Mouse (Mus musculus) kidney, adult 8-10 months (tissue): ENCODE measurements around the gene Chmp1a.
"Not testable (repeated sequence)": the region's sequence is repeated elsewhere in the genome, so short reads cannot be mapped to it uniquely, and the experiment has no call there.

Experiments used
- DNase-seq, 2 experiments: peaks; one replicate each; pipeline ENCODE4 v3.0.0; 2022

Gene Chmp1a

DNA sequence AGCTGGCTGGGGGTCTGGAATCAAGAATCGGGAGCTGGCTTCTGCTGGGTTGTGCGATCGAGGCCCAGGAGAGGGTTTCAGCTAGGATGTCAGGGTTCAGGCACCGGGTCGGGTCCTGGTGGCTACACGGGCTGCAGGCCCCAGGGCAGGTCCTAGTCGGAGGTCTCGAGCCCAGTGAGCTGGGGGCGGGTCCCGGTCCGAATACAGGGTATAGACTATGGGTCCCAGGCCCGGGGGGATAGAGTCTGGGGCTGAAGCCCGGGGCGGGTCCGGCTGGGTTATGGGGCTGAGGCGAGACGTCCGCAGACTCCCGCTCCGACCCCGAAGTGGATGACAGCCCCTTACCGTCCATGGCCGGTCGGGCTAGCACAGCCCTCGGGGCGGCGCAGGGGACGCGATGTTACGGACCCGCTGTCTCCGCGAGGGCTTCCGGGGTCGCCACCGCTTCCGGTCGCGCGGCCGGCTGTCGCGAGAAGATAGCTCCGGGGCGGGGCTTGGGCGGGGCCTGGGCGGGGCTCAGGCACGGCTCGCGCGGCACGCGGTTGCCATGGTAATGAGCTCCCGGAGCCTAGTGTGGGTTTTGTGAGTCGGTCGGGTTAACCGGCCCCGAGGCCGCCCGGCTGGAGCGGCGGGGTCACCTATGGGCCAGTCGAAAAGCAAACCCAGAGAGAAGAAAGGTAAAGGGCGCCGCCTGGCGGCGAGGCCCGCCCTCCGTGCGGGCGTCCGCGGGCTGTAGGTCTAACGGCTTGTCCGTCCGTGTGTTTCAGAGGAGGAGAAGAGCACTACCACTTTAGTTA lies at the start of gene Chmp1a, which contains the start of gene Spata33:
Gene Chmp1a (minus strand): TSS at position 443 of the 797 bp plus-strand sequence.
Gene Spata33 (plus strand): TSS at position 512 of the 797 bp plus-strand sequence.
- peak; percentile 94 to 96 for DNase-seq

DNA sequence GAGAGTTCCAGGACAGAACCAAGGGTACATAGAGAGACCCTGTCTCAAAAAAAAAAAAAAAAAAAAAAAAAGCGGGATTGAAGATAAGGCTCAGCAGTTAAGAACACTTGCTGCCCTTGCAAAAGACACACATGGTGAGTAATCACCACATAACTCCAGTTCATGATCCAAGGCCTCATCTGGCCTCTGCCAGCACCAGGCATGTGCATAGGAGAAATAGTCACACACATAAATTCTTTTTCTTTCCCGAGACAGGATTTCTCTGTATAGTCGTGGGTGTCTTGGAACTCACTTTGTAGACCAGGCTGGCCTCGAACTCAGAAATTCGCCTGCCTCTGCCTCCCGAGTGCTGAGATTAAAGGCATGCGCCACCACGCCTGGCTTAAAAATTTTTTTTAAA lies 45.0 kb upstream of the Chmp1a start:
- not testable (repeated sequence) for DNase-seq

DNA sequence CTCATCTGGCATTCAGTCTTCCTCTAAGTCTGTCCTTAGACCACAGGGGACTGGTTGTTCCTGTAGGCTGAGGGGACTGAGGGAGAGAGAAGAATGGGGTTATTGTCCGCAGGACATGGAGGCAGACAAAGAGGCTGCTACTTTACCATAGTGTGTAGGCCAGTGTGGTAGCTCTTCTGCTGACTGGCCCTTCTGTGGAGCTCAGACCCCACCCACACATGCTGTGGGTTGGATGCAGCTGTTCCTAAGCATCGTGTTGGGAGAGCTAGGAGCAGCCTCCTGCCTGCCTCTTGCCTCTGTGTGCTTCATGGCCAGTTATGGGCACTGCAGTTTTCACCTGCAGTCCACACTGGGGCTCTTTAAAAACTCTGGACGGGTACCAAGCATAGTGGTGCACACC lies 44.6 kb upstream of the Chmp1a start:
- no peak for DNase-seq

DNA sequence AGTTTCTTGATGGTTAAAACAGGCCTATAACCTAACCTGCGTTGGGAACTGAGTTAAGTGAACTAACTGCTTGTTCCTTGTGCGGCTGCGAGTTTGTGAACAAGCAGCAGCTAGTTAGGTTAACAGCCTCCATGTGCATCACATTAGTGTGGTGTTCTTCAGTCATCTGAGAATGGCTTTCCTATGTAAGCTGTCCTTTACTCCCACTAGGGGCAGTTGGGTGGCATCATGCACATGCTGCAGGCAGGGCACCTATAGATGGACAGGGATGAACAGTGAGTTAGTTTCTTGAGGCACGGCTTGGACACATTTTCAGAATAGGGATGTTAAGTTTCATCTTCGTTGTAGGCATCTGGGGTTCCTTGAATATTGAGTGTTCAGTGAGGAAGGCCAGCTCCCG lies 42.6 kb upstream of the Chmp1a start:
- DNase-seq = no peak

DNA sequence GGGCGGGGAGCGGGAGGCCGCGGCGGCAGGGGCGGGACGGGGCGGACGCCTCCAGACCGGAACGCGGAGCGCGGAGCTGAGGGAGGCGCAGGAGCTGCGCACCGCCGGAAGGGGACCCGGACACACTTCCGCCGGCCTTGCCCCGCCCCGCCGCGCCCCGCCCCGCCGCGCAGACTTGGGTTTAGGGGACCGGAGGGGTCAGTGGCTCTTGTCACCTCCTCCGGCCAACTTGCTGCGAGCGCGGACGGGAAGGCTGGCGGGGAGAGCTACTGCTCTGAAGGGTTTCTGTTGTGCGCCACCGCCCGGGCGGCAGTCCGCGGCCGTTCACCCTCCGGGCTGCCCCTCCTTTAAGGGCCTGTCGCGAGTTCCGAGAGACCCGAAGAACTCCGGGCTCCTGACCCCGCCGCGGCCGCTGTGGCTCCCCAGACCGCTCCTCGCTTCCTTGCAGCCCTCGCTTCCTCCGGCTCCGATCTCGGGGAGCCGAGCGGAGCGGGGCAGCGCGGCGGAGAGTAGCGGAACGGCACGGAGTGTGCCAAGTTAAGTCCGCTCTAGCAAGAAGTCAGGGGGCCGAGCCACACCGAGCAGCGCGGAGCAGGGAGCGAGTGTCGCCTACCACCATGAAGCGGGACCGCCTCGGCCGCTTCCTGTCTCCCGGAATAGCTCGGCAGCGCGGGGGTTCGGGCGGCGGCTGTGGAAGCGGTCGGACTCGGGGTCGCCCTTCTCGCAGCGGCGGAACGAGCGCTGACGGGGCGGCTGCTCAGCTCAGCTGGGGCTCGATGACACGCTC lies 41.7 kb upstream of the Chmp1a start, which contains the start of the genes Zfp276 and Vps9d1:
Gene Zfp276 (plus strand): TSS at position 97 of the 787 bp plus-strand sequence.
Gene Vps9d1 (minus strand): TSS at position 250 of the 787 bp plus-strand sequence.
- peak; percentile 73 to 82 for DNase-seq

DNA sequence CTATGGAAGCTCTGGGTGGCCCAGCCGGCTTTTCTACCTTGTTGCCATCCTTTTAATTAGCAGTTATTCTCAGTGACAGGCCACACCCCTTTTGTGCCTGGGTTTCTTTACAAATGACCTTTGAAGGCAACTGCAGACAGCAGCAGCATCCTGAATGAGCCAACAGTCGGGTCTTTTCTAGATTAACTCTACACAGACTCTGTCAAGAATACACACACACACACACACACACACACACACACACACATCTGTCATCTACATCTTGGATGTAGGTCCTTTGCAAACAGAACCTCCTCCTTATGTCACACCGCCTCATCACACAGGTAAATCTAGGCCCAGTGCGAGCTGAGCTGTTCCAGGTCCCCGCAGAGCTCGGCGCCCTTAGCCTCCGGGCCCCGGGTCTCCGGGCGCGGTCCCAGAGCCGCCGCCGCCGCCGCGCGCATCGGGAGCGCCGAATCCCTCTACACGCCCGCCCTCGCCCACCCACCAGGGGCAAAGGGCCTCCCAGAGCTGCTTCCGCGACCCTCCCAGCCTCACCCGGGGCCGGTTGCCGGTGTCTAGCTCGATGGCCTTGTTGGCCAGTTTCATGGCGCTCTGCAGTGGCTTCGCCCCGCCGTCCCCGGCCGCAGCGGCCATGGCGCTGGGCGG lies 41.0 kb upstream of the Chmp1a start:
- peak; percentile 30 to 35 for DNase-seq

DNA sequence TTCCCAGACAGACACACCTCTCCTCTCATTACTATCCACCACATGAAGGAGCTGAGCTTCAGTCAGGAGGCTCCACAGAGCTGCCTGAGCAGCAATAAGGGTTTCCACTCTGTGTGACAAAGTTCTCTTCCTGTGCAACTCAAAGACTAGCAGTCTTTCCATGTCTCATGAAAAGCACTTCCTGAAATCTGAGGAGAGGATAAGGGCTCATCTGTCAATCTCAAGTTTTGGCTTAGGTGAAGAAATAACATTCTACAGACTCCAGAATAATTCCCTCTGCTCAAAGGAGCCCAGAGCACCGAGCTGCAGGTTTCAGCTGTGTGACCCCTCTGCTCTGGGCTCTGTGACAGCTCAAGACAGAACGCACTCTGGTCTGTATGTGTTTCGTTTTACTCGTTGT lies 40.4 kb upstream of the Chmp1a start:
- DNase-seq = no peak

DNA sequence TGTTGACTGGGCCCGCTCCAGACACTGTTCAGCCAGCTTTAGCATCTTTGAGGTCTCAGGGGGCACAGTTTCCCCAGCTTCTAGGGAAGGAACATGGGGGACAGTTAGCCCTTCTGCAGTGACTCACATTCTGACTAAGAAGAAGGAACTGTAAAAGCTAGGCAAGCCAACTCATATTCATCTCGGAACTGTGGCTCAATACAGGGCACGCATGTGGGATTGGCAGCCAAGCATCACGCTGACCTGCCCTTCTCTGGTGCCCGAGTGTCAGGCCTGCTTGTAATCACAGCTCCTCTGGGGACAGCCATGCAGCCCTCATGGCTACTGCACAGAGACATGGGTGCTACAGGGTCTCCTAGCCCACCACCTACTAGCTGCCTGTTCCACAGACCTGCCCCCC lies 38.4 kb upstream of the Chmp1a start:
- no peak for DNase-seq

DNA sequence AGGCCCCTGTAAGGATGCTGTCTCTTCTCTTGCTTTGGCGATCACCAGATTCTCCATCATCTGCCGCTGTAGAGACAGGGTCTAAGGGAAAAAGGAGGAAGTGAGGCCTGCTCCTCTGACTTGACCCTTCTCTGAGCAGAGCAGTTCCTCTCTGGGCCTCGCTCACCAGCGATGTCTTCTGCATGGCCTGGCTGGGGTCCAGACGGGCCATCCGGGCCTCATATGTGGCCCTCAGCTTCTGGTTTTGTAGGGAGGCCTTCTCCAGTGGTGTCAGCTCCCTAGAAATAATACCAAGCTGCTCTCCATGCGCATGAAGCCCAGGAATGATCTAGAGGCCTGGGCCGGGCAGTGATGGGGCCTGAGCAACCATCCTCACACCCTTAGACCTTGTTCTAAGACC lies 36.0 kb upstream of the Chmp1a start:
- no peak for DNase-seq

DNA sequence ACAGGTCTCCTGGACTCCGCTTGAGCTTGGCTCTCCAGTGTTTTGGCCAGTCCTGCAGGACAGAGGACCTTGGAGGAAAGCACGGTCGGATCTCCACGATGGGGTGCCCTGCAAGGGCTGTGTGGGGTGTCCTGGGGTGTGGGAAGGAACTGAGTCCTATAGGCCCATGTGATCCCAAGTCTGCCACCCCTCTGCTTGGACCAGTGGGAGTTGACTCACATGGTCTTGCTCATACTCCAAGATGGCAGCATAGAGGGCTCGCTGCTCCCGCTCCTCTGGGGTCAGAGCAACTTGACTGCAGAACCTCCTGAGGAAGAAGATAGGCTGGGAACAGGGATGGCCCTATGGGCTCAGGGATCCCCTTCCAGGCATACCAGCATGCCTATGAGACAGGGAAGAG lies 35.2 kb upstream of the Chmp1a start:
- DNase-seq = no peak

DNA sequence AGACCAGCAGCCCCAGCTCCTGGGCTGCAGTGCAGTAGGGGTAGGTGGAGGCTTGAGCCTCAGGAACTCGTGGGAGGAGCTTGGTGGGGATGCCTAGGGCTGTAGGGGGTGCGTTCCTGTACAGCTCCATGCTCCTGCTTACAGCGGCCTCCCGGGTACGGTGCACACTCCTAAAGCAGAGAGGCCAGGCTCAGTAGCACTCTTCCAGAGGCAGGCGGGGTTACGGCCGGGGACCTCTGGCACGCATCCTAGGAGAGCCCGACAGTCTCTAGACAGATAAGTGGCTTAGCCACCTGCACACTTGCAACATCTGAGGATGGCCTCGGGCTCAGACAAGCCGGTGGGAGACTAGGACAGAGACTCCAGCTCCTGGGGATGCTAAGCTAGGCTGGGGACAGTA lies 33.0 kb upstream of the Chmp1a start:
- no peak for DNase-seq

DNA sequence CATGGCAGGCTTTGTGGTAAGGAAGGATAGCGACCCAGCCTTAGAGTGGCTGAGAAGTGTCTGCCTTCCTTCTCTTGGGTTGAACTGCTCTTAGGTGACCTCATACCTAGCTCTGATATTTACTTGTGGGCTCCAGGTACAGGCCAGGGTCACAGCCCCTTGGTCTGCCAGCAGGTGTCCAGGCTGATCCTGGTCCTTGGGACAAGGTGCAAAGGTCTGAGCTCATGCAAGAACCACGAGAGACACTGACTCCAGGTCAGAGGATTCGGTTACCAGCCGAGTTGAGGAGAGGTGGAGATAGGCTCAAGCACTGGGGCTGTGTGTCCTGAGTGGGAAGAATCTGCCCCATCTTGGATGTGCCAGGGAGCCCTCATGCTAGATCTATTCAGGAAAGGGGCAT lies 31.8 kb upstream of the Chmp1a start:
- DNase-seq = peak; percentile 63 to 68

DNA sequence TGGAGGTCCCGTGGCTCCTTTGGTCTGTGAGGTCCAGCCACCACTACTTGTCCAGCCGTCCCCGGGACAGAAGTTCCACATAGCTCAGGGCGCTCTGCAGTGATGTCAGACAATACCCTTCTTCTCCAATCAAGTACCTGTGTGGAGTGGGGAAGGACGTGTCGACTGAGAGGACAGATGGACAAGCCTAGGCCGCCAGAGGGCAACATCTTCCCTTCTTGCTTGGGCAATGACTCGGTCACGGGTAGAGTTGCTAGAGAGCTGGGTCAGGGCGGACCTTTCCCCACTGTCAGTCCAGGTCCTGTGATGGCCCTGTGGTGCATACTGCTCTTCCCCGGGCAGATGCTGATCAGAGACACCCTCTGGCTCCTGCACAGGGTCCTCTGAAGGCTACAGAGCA lies 30.5 kb upstream of the Chmp1a start:
- no peak for DNase-seq

DNA sequence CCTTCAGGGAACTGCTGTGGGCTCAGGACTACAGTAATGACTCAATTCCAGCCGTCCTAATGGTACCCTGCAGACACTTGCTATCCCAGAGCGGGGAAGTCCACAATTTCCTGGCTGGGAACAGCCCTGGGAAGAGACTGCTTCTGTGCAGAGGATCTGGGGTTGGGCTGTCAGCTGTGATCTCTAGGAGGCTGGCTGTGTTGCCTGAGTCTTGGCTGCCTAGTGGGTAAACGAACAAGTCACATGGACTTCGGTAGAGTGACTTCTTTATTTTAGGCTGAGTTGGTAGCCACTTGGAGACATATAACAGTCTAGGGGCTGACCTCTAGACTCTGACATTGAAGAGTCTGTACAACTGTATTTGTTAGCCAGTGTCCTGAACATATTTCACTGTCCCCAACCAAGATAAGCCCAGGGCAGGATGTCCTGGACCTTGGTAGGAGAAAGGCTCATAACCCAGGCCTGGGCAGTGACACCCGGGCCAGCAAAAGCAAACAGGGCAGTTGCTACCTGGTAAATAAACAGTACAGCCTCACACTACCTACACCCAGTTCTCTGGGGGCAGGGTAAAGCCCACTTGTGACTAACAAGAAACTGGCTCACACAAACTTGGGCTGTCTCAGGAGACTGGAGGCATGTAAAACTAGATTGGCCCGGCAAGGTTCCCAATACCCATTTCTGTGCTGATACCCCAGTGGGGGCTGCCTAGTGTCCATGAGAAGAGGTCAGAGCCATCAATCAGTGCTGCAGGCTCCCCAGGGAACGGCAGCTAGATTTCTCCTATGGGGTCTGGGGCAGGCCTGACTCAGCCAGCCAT lies 29.8 kb upstream of the Chmp1a start:
- no peak for DNase-seq

DNA sequence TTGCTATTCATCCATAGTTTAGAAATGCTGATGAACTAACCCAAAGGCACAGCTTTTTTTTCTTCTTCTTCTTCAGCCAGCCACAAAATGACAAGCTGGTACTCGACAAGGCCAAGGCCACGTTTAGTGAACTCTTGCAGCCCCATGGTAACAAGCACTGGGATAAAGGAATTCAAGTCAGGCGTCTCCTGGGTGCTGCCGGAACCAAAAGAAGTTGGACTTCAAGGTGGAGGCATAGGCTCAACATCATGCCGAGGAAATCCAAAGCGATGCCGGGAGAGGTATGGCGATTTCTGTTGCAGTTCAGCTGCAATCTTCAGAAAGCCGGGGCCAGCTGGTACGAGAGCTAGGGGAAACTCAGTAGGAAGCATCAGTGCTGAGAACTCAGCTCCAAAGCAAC lies 26.8 kb upstream of the Chmp1a start:
- no peak for DNase-seq

DNA sequence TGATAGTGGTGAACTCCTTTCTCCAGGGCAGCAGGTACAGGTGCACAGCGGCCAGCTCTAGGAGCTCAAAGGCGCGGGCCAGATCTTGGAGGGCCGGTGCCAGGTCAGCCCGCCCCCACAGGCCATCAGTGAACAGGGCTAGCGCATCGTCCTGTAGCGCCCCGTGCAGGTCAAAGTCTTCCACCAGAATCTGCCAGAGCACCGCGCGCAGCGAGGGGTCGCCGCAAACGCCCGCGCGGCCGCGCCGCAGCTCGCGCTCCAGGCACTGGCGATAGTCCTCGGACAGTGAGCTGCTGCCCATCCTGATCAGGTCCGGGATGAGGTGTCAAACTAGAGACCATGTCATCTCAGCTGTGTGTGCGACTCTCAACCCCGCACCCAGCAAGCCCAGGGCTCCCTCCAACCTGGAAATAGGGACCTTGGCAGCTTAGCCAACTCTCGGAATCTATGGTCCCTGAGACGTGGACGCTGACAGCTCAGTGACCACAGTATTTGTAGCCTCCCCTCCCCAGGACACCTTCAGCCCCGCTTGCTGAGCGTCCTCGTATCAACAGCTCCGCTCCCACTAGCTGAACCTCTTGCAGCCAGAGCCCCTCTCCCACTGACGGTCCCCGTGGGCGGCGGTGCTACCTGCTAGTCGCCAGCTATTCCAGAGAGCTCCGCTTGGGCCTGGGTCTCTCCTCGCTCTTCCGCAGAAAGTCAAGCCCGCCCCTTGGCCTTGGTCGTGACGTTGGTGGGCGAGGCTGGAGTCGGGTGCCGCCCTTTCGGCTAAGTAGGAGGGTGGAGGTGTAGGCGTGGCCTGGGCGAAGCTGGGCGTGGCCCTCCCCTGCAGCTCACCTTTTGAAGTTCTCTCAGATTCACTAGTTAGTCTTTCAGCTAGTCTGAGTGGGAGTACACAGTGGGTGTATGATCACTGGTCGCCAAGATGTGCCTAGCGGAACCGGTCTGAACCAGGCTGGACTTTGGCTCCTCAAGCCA lies 23.2 kb upstream of the Chmp1a start, which contains the start of gene Spata2l:
Gene Spata2l (minus strand): TSS at position 714 of the 978 bp plus-strand sequence.
- DNase-seq = peak; percentile 95

DNA sequence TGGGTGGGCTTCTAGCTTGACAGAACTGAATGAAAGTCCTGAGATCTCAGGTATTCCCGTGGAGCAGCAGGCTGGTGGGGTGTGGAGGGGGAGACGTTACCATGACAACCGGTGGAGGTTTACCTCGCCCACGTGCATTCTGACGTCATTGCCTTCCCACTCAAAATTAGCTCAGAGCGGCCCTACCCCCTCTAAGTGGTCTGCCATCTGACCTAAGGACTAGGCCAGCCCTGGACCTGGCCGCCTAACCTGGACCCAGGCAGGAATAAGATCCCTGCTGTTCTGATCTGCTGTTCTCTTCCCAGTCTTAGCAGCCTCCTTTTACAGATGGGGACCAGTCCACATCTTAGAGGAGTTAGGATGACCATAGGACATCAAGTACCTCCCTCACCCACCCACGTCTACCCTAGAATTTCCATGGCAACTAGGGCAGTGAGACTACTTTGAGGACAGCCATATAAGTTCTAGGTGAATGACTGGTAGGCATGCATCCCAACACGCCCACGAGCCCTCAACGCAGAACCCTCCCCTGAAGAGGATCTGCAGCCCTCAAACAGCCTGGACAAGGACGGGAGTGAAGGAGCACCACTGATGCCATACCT lies 22.5 kb upstream of the Chmp1a start:
- no peak for DNase-seq

DNA sequence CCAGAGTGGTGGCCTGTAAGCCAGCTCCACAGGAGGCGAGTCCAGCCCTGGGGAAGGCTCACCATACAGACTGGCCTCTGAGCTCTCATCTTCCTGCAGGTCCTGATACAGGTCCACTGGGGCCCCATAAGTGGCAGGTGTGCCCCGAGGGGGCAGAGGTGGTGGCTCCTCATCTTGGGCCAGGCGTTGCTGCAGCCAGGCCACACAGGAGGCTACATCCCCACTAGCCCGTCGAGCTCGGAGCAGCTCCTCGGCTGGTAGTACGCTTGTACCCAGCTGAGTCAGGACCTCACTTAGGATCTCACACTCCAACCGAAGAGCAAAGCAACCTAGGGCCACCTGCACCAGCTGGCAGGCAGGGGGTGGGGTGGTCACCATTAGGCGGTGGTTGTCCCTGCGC lies 21.2 kb upstream of the Chmp1a start:
- DNase-seq = no peak

DNA sequence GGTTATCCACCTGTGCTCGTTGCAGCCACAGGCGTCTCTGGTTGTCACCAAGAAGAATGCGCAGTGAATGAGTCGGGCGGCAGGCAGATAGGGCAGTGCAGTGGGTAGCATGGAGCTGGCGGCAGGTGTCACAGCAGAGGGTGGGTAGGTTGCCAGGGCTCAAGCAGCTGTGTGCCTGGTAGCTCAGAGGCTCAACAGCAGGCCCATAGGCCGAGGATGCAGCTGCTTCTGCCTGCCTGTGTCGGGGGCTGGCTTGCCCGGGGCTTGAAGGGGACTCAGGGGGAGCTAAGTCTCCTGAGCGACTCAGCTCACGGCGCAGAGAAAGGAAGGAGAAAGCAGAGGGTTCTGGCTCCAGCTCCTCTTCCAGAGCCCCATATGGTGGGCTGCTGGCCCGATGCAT lies 20.7 kb upstream of the Chmp1a start:
- DNase-seq = no peak

DNA sequence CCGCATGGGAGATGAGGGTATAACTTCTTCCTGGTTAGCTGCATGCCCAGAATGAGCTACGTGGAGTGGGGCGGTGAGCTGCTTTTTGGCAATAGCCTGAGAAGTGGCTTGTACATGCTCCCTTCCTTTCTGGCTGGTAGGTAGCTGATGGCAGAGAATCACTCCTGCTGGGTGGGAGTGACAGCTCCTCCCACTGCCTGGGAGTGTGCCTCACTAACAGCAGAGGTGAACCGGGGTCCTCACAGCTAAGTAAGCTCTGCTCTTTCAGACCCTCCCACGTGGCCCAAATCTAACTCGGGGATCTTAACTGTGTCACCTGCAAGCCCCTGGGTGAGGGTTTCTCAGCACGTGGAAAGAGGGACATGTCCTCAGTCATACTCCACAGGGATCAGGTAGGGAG lies 20.0 kb upstream of the Chmp1a start:
- no peak for DNase-seq

DNA sequence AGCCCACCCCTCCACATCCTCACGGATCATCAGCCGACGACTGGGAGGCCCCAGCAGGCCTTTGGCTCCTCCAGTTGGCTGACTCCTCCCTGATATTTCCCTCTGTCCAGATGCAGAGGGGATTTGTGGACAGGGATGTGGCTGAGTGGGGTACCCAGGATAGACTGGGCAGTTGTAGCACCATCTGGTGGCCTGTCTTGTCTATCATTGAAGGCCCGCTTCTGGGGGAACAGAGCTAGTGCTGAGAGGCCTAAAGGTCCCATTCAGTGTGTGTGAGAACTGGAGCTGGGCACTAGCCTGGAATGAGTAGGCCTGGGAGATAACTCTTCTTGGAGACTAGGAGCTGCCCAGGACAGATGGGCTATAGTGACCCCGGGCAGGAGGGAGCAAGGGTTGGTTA lies 19.2 kb upstream of the Chmp1a start:
- DNase-seq = no peak
